Mouse (Mus musculus) cerebellum, adult 2 months (tissue): ENCODE measurements around the gene Tmem87a.

Experiments used
- CTCF ChIP-seq: fragments of 200-500 bp; IDR thresholded peaks from 2 replicates; pipeline ENCODE4 v1.5.1; 2011; ENCODE audit warnings: low read depth, mild to moderate bottlenecking, control low read depth, low read length, moderate library complexity, borderline replicate concordance; ENCODE audit not compliant: insufficient read depth
- POLR2A ChIP-seq: fragments of 200-500 bp; IDR thresholded peaks from 2 replicates; pipeline ENCODE4 v1.6.1; 2011; ENCODE audit warnings: low read length, control low read depth, borderline replicate concordance; ENCODE audit not compliant: insufficient read depth

- TF ChIP-seq CTCF (no peak), POLR2A (no peak)
Observed at GRCm38 (mm10) chr2:120397951-120398350, 6.0 kb downstream of the Tmem87a start.
